Mouse (Mus musculus) layer of hippocampus, adult 9-10 months (tissue): ENCODE data around the gene Ranbp6.

ENCODE experiments used
- DNase-seq: peaks from one replicate; pipeline ENCODE4 v3.0.0; 2022; ENCODE audit warnings: low spot score

Ranbp6 gene

DNA sequence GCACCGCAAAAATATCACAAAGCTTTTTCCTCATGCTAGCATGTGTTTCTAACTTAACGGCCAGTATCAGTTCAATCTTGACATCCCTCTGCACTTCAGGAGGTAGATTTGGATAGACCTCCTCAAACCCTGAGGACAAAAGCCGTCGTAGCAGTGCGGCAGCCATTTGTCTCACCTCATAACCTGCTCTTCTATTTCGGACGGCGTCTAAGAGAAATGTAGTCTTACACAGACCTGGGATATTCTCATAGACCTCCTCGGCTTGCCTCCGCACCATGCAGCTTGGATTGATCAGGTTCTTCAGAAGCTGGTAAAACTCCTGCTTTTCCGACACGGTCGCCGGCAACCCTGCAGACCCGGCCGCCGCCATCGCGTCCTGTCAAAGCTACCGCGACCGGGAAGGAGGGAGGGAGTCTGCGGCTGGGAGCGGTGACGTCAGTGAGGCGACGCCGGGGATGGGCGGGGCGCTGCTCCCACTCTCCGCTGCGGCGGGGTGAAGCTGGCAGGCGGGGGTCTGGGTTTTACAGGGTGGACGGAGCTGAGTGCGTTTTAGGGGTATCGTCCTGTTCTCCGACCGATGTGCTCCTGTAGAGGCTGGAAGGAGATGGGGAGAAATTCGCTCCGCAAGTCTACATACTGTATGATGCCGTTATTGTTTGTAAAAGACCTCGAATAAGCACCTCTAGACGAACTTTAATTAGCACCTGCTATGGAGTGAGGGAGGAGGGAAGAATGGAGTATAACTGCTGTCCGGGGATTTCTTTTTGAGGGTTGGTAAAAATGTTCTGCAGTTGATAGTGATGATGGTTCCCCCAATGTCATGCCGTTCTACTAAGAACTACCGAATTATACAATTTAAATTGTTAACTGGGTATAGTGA lies at the start of gene Ranbp6:
Gene Ranbp6, minus strand, starts transcription at position 394 of the 880 bp plus-strand sequence.
- DNase-seq = peak; percentile 72

DNA sequence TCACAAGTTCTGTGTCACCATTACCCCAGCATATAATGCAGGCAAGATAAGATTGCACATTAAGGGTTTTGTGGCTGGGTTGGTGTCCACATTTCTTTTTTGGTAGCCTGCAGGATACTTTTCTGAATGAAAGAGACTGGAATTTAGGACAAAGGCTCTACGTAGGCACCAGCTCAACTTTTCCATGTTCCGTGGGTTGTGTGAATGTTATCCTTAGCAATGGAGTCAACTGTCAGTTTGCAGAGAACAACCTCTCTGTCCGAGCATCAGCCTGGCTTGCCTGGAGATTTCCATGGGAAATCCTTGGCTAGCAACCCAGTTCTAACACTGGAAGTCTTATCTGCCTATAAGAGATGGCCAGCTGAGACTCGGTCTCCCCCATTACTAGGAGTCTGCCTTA lies 48.0 kb upstream of the Ranbp6 start:
- no peak for DNase-seq

DNA sequence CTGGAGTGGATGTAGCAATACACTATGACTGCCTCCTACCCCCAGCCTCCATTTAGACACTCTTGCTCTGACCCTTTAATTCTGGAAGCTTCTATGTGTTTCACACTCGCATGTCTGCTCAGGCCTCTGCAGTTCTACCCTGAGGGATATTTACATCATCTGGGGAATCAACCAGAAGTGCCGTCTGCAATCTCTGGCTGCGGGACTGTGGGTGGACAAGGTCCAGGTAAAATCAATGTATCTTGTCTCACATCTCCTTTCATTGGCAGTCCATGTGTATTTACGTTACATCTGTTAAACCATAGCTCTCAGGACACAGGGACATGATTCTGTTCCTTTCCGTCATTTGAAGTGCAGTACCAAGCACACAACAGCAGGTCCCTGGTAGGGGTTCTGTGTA lies 44.5 kb upstream of the Ranbp6 start:
- DNase-seq = no peak

DNA sequence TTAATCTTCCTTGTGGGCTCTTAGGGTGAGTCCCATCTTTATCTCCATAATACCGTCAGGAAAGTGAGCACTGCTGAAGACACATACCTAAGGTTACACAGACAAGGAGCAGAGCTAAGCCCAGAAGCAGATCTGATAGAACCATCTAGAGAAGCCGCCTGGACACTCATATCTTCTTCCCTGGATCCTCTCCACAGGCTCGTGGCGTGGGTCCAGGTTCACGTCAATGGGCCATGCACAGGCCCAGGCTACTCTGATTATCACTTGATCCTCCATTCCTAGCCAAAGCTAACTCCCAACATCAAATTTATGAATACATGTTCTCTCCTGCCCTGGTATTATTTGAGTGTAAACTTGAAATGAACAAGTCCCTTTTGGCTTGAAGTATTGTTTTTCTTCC lies 40.9 kb upstream of the Ranbp6 start:
- DNase-seq = no peak

DNA sequence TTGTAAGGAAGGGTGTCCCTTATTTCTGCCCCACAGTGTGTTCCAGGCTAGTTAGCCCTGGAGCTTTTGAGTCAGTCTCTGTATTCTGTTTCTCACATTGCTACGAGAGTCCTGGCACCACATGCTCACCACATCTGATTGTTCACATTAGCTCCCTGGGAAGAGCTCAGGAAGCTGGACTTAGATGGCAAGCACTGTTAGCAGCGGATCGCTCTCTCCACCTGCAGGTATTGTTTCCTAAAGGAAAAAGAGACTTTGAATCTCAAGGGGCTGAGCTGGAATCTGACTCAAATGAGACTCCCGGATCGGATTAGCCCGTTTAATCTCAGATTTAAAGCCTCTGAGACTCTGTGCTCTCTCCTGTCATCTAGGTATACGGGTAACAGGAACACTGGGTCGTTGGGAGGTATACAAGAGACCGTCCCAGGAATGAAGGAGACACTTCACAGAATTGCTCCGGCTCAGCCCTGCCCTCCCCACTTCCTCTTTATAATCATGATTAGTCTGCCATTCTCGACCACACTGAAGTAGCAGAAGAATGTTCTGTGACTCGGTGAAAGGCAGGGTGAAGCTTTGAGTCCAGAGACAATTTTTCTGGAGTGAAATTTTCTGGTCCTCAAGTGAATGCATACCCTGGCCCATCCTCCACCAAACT lies 38.4 kb upstream of the Ranbp6 start:
- no peak for DNase-seq

DNA sequence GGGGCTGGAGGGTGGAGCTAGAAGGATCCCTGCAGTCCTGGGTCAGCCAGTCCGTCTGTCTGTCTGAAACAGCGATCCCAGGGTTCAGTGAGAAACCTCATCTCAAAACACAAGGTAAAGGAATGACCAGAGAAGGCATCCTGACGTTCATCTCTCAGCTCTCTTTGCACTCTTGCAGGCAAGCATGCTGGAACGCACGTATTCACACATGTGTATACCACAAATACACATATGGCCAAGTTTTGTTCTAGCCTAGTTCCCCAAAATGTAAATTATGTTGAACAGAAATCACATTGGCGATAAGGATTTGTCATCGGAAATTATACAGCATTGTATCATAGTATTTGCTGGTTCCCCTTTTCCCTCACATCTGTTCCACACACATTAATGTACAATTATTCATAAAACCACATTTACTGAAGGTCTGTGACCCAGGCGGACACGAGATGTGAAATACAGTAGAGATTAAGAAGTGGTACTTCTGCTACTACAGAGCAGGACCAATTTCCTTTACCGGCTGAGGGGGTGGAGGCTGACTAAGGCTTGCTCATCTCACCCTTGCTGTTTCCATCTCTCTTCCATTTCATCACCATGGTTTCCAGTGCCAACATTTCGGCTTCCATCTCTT lies 37.3 kb upstream of the Ranbp6 start:
- DNase-seq = no peak

DNA sequence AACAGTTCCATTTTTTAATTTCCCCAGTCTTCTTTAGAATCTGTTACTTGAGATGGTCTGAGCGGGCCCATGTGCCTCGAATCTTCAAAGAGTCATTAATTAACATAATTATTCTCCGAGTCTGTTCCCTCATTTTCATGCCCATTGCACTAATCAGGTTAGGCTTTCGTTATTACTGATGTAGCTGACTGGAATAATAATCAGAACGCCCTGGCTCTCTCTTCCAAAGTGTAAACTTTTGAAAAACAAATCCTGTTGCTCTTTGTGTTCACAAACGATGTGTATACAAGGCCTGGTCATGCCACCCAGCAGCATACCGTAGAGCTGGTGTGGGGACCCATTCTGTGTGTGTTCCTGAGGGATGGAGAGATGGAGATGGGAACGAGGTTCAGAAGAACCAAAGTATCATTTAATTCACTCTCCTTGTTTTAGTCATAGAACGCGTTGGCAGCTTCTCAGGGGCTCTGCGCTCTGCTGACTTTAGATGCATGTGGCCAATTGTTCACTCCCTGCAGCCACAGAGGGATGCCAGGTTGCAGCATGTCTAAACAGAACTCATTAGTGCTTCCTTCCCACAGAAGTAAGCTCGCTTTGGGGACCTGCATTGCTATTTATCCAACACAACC lies 31.4 kb upstream of the Ranbp6 start:
- no peak for DNase-seq

DNA sequence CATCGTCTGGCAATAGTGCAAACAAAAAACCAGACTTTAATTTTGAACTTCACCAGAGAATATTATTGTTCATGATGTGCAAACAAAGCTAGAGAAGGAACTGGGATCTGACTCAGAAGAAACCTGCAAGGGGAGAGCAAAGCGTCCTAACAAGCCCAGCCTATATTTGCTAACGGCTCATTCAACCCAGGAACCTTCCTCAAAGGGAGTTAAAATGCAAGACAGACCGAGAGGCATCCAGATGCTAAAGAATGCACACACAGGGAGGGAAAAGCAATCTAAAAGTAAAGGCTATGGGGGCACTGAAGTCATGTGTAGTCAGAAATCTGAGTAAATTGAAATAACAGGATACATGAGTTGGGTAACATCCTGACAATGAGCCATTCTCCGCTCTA lies 30.9 kb upstream of the Ranbp6 start:
- DNase-seq = no peak

DNA sequence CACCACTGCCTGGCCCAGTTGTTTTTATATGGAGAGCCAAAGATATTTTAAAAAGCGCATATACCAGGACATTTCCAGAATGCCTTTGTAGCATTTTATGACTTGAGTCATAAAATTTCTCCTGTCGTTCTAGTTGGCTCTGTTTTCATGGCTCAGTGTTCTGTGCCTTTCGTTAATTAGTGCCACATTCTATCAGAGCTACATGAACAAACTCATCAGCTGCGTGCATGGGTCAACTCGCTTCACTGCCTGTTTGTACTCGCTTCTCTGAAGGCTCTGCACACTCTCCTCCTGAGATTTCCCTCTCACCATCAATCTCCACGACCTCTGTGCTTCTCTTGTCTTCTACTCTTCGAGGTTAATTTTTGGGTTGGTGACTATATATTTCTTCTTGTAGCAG lies 30.2 kb upstream of the Ranbp6 start:
- no peak for DNase-seq

DNA sequence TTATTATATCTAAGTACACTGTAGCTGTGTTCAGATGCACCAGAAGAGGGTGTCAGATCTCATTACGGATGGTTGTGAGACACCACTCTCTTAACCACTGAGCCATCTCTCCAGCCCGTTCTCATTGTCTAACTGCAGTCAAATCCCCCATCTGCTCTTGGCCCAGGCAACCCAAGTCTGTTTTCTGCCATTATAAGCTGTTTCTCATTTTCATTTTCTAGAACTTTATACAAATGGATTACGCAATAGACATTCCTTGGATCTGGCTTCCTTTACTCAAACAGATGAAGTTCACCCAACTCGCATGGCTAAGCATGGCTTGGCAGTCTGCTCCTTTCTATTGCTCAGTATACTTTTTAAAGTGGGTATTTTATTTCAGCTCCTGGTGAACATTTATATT lies 27.9 kb upstream of the Ranbp6 start:
- DNase-seq = no peak

DNA sequence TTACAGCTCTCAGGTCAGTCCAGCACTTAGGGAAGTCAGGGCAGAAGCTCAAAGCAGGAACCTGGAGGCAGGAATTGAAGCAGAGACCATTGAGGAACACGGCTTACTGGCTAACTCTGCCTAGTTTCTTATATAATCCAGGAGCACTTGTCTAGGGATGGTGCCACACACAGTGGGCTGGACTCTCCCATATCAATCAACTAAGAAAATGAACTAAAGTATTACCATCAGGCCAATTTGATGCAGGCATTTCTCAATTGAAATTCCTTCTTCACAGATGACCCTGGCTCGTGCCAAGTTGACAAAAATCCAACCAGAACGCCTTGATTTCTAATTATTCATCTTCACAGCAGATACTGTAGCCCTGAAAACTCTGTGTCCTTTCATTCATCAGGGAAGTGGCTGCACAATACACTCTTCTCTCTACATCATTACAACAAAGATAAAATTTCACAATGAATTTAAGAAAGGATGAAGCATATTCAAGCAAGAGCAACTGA lies 25.9 kb upstream of the Ranbp6 start:
- DNase-seq = no peak

DNA sequence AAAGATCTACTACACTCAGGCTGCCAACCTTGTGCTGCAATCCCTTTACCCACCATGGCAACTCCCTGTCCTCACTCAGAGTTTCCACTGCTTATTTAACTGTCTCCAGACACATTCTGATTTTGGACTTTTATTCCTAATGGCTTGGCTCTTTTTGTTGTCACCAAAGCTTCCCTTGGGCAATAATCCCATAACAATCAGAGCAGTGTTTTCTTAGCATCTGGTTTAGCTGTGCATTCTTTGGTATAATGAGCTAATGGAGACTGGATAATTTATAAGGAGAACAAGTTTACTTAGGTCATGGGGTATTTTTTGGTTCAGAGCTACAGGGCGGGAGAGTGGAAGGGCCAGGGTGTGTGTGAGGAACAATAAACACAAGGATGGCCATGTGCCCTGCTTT lies 25.4 kb upstream of the Ranbp6 start:
- DNase-seq = no peak

DNA sequence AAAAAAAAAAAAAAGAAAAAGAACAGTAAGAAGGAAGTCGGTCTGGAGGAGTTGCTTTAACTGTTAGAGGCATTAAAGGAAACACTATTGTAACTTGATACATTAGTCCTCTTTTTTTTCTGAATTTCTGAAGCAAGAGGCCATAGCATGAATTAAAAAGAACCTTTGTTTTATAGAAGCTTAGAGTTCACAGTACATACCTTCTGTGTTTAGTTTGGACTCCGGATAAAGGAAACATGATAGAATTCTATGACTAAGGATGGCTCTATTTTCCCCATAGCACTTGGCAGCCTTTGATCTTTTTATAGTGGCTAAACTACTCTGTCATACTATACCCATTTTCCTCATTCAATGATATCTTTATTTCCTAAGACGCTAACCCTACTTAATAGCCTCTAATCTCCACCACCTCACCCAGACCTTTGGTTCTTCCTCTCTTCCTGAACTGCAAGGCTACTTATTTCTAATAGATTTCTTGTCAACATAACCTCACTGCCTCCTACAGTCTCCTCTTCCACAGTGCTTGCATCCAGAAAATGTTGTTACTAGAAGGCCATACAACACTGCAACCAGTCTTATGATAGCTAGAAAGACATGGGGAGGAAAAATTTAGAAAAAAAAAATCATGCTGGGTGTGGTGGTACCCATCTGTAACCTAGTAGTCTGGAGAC lies 22.7 kb upstream of the Ranbp6 start:
- no peak for DNase-seq

DNA sequence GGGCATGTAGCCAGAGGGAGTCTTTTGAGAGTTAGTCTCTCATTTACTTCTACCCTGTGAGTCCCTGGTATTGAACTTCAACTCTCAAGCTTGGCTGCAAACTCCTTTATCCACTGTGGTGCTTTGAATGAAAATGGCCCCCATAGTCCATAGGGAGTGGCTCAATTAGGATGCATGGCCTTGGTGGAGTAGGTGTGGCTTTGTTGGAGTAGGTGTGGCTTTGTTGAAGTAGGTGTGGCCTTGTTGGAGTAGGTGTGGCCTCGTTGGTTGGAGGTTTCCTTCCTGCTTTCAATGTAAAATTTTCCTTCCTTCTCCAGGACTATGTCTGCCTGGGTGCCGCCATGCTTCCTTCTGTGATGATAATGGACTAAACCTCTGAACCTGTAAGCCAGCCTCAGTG lies 18.1 kb upstream of the Ranbp6 start:
- DNase-seq = no peak

DNA sequence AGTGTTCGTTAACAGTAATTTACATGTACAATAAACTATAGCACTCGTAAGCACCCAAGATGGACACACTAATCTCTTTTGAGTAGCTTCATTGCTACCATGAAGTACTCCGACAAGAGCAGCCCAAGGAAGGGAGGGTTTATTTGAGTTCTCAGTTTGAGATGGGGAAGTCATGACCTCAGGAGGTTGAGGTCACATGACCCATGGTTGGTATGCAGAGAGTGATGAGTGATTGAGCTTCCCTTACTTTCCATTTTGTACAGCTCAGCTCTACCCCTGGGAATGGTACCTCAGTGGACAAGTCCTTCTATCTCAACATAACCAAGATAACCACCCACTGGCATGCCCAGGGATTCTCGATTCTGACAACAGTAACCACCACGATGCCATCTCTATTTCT lies 15.8 kb upstream of the Ranbp6 start:
- no peak for DNase-seq

DNA sequence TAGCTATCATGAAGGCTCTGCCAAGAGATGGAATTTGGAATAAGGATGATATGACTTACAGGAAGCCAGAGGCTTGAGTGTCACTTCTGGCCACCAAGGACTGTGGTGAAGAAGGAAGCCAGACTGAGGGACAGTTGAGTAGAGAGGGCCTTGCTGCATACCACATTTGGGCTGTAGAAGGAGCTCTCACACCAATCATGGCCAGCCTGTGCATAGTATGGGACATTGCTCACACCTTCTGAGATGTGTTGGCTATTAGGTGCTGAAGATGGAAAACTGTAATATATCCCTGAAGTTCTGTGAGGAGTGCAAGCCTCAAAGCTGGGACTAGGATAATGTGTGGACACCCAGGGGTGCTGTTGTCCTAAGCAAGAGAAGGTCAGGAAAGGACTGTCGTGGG lies 13.9 kb upstream of the Ranbp6 start:
- no peak for DNase-seq

DNA sequence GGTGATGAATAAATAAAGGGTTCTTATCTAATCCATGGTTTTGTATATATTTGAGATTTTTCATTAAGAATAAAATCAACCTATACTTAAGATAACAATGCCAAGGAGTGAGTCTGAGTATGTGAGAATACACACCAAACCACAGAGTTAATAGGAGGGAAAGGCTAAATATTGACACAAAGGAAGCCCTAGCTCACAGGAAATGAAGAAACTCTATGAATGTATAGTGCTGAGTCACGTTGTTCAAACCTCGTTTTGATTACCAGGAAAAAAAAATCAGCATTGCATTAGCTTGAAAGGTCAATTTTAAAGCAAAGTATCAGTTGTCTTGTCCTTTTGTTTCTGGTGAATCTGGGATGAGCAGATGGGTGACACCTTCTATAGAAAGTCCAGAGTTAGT lies 12.2 kb upstream of the Ranbp6 start:
- DNase-seq = no peak

DNA sequence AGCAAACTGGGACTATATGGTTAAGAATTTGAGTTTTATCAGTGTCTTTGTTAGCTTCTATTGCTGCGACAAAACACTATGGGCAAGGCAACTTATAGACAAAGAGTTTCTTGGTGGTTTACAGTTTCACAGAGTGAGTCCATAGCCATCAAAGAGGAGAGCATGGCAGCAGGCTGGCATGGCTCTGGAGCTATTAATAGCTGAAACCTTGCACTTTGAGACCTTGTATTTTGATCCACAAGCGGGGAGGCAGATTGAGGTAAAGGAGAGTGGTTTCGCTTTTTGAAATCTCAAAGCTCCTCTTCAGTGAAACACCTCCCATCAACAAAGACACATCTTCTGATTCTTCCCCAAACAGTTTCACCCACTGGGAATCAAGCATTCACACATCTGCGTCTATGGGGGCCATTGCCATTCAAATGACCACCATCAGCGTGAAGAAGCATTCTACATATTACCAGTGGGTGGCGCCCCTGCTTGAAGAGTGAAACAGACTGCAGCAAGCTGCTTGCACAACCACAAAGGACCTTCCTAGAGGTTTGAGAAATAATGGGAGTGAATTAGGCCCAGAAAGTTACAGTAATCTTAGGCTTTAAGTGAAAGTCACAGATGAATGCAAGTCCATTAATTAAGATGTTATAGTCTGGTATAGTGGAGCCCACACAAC lies 11.4 kb upstream of the Ranbp6 start:
- no peak for DNase-seq

DNA sequence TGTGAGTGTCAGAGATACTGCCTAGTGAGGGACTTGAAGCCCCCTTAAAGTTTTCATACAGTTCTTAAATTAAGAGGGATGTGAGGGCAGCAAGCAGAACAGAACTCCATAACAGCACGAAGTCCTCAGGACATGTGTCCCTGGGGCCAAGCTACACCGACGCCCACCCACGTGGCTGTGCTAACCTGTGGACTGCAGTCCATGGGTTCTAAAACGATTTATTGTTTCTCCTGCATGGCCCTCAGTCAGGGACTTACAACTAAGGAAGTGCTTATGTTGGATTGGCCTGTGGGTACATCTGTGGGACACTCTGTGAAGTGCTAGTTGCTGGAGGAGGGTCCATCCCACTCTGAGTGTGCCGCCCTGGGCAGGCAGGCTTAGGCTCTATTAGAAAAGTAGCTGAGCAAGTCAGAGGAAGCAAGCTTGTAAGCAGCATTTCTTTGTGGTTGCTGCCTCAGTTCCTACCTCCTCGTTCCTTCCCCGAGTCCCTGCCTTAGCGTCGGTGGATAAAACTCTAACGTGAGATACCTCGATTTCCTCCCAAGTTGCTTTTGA lies 10.8 kb upstream of the Ranbp6 start:
- DNase-seq = no peak

DNA sequence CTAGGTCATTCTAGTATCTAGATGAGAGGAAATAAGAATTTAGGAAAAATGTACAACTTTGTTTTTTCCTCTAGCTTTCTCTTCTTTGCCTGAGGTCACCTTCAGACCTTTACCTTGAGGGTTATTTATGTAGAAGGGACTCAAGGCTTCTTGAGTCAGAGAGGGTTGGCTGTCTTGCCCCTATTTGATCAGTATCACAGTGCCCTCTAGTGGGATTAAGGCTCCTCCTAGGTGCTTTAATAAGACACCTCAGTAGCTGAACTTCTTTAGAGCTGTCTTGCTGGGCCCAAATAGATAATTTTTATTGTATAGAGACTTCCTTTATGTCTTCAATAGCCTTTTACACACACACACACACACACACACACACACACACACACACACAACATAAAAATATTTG lies 8.2 kb upstream of the Ranbp6 start:
- DNase-seq = no peak

DNA sequence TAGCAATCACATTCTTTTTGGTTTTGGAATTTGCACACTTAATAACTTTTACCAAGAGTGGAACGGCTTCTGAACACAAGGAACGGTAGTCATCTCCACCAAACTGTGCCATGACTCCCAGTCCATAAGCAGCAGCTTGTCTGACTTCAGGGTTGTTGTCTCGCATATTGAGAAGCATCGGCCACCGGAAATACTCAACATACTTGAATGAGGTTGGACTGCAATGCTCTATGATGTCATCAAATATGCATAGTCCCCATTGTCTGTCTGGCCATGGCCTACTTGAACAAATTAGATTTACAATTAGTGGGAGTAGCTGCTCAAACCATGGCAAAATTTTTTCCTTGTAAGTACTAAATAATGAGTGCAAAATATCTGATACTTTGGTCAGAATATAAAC lies 2.8 kb downstream of the Ranbp6 start:
- DNase-seq = no peak
